Mouse (Mus musculus) gastrocnemius, adult 18-20 months (tissue): Measurements from ENCODE around the gene Akr1c20. TPM values are rescaled to one million over a fixed set of nuclear protein-coding genes. Genes with fewer than 3 reads are reported as not detected.

Source experiments
- DNase-seq: peaks from one replicate; pipeline ENCODE4 v3.0.0; 2021; ENCODE audit warnings: low spot score
- long read RNA-seq, 2 experiments: library from polyadenylated mRNA; stranded (forward); transcript quantifications; one replicate each; pipeline ENCODE4 v2.0.0; 2021
- total RNA-seq, 2 experiments: library from RNA; stranded (reverse); gene quantifications; 2 replicates each; pipeline ENCODE4 v1.2.3; 2021

Gene Akr1c20
- total RNA-seq = not detected
- long read RNA-seq, experiment 1 = 0 reads
- long read RNA-seq, experiment 2 = 0 reads

- no peak for DNase-seq
These were observed at the start of gene Akr1c20 for GRCm38 (mm10) chr13:4523201-4523838. Gene Akr1c20 (minus strand): TSS chr13:4523345.

DNA sequence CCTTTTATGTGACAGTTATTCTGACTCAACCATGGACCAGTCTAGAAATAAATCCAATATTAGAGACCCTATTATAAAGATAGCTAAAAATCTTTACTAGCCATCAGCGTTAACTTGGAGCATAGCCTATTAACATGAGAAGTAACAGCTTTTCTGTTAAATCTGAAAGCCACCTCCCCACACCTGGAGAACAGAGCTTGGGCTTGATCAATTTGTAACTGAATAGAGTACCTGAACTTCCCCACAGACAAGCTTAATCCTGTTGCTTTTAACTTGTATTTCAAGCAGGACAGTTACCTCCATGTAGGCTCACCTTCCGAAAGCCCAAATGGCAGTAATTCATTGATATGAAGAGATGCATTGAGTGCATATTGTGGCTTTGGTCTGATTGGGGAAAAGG, 42.9 kb upstream of the Akr1c20 start:
- DNase-seq = no peak

- no peak for DNase-seq
These were observed 37.4 kb upstream of the Akr1c20 start for GRCm38 (mm10) chr13:4560500-4560899.

DNA sequence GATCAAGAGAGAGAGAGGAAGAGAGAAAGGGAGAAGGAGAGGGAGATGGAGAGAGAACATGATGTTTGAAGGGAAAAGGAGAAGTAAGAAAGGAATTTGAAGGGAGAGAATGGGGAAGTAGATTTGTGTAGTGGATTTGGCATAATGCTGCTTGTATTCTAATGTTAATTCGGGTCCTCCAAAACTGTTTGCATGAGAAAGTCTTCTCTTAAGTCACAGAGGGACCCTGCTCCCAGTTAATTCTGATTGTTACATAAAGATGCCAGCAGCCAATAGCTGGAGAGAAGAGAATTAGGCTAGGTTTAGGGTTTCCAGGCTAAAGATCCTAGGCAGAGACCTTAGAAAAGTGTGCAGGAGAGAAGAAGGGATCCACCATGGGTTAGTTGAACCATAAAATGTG, 36.0 kb upstream of the Akr1c20 start:
- no peak for DNase-seq

- DNase-seq = no peak
These were observed 8.3 kb downstream of the Akr1c20 start for GRCm38 (mm10) chr13:4514811-4515210.

- no peak for DNase-seq
These were observed 55.2 kb downstream of the Akr1c20 start for GRCm38 (mm10) chr13:4467896-4468295.

DNA sequence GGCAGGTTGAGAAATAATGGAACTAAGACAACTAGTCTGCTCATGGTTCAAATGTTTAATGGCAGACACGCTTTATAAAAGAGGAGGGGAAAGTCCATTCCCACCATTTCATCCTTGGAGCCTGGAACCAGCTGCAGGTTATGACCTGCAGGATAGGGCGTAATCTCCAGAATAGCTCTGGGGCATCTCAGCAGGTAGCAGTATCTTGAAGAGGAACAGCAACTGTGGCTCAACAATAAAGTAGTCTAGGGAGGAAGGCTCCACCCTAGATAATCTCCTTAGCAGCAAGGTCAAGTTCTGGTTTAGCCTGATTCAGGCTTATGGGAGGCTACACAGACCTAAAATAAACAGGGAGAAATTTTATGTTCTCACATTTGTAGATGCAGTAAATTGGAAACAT, 57.5 kb downstream of the Akr1c20 start:
- no peak for DNase-seq

Other genes with a start within 250 kb of the Akr1c20 start
- gene Akr1c12, start 243.9 kb downstream of the Akr1c20 start, total RNA-seq = not detected
- under 1 TPM in 1 of 2 experiments, not detected in 1; 0.47 TPM for gene Akr1c6, start 89.0 kb downstream of the Akr1c20 start, total RNA-seq
- not detected for gene Akr1c21, start 50.7 kb upstream of the Akr1c20 start, total RNA-seq
- 10 to 100 TPM; 12.0 to 15.8 TPM for gene Akr1e1, start 85.8 kb upstream of the Akr1c20 start, total RNA-seq